Mouse (Mus musculus) heart, adult 2 months (tissue): ENCODE measurements around the gene Psmd12. TPM values are rescaled to one million over a fixed set of nuclear protein-coding genes. Genes with fewer than 3 reads are reported as not detected.
A peak's percentile ranks its signal among the peaks of the same experiment; 100 is the strongest.

ENCODE experiments used
- DNase-seq, 2 experiments: peaks; one replicate each; pipeline ENCODE4 v3.0.0; 2021
- H3K27ac ChIP-seq: fragments of 200-600 bp; 2 replicates; pipeline ENCODE4 v1.8.1; 2022
- H3K27me3 ChIP-seq: fragments of 200-500 bp; 2 replicates; pipeline ENCODE4 v1.6.1; 2012; ENCODE audit warnings: mild to moderate bottlenecking, low read length, inconsistent platforms, mixed read lengths; ENCODE audit not compliant: control insufficient read depth, insufficient read depth
- H3K36me3 ChIP-seq: fragments of 200-500 bp; 2 replicates; pipeline ENCODE4 v1.6.1; 2012; ENCODE audit warnings: low read length, inconsistent platforms; ENCODE audit not compliant: control insufficient read depth, insufficient read depth
- H3K4me1 ChIP-seq: fragments of 200-500 bp; 2 replicates; pipeline ENCODE4 v1.6.1; 2011; ENCODE audit warnings: low read length; ENCODE audit not compliant: control insufficient read depth, insufficient read depth
- H3K4me3 ChIP-seq: fragments of 200-600 bp; 2 replicates; pipeline ENCODE4 v1.8.1; 2022
- H3K79me2 ChIP-seq: fragments of 200-500 bp; replicated peaks from 2 replicates; pipeline ENCODE4 v1.6.1; 2012; ENCODE audit warnings: mild to moderate bottlenecking, inconsistent platforms, low read length, moderate library complexity, mixed read lengths; ENCODE audit not compliant: control insufficient read depth, insufficient read depth
- H3K9ac ChIP-seq: fragments of 200-500 bp; 2 replicates; pipeline ENCODE4 v1.6.1; 2012; ENCODE audit warnings: low read depth, mild to moderate bottlenecking, control low read depth, inconsistent platforms, low read length, mixed read lengths
- CTCF ChIP-seq: fragments of 200-600 bp; IDR thresholded peaks from 2 replicates; pipeline ENCODE4 v1.8.1; 2022; ENCODE audit warnings: antibody characterized with exemption, mild to moderate bottlenecking, moderate library complexity
- EP300 ChIP-seq: fragments of 200-500 bp; IDR thresholded peaks from 2 replicates; pipeline ENCODE4 v1.6.1; 2011; ENCODE audit warnings: low read depth, low read length, control low read depth; ENCODE audit not compliant: insufficient read depth
- POLR2A ChIP-seq: fragments of 200-500 bp; IDR thresholded peaks from 2 replicates; pipeline ENCODE4 v1.6.1; 2011; ENCODE audit warnings: mild to moderate bottlenecking, low read depth, low read length, control low read depth; ENCODE audit not compliant: insufficient read depth
- WGBS: fragments of 180-500 bp; shearing (Covaris S2); methylation state at CpG from one replicate; pipeline ENCODE4 v1.1.7; 2018; 5-methylcytosine and 5-hydroxymethylcytosine counted together
- intact Hi-C: fragments of 180-260 bp; cut with DNase I; formaldehyde crosslinking; loops from one replicate; pipeline ENCODE4 v1.15.1; 2025
- polyA plus RNA-seq: library from polyadenylated mRNA; depleted of rRNA; stranded (reverse); fragments of >200 nt; gene quantifications from 2 replicates; pipeline ENCODE4 v1.2.3, GENCODE M21; 2012
- total RNA-seq, 2 experiments: library from RNA; stranded (reverse); gene quantifications; 2 replicates each; pipeline ENCODE4 v1.2.3; 2021

The Psmd12 gene
- total and polyA plus RNA-seq, 3 experiments = 22.6 to 92.2 (median 78.3) TPM

GRCm38 (mm10) chr11:107521153-107521552 is 41.9 kb downstream of the Psmd12 start:
- H3K27me3 ChIP-seq = no peaks in the 10 kb centered on the region
- no peak overlapping the region for H3K4me3 ChIP-seq
- H3K9ac ChIP-seq = no peak overlapping the region
- TF ChIP-seq CTCF (no peak), EP300 (no peak), POLR2A (no peak)
- no peak for DNase-seq
- no peak overlapping the region for H3K27ac ChIP-seq
- H3K36me3 ChIP-seq = no peaks in the 10 kb centered on the region
- WGBS = 33% methylated on average over 1 of the region's 1 CpGs
- intact Hi-C loops = no loop called here
- no peaks in the 10 kb centered on the region for H3K79me2 ChIP-seq
- no peaks in the 10 kb centered on the region for H3K4me1 ChIP-seq

- Histone ChIP-seq H3K79me2 (no peaks in the 10 kb centered on the region), H3K4me1 (peaks cover 3% of the 10 kb centered on the region), H3K27ac (no peak overlapping the region), H3K36me3 (no peaks in the 10 kb centered on the region), H3K27me3 (no peaks in the 10 kb centered on the region), H3K4me3 (no peak overlapping the region), H3K9ac (no peak overlapping the region)
- 76% methylated on average over 1 of the region's 1 CpGs for WGBS
- no peak for DNase-seq
- intact Hi-C loops = no loop called here
- TF ChIP-seq CTCF (no peak), POLR2A (no peak), EP300 (no peak)
These were observed 45.7 kb downstream of the Psmd12 start for GRCm38 (mm10) chr11:107524966-107525365.

GRCm38 (mm10) chr11:107527632-107528031 is 48.3 kb downstream of the Psmd12 start:
- no peaks in the 10 kb centered on the region for H3K27me3 ChIP-seq
- H3K4me1 ChIP-seq = peaks cover 3% of the 10 kb centered on the region
- intact Hi-C loops = no loop called here
- H3K4me3 ChIP-seq = no peak overlapping the region
- H3K79me2 ChIP-seq = no peaks in the 10 kb centered on the region
- H3K36me3 ChIP-seq = no peaks in the 10 kb centered on the region
- no peak for DNase-seq
- no peak overlapping the region for H3K9ac ChIP-seq
- no peak for TF ChIP-seq EP300
- WGBS = 93% methylated on average over 3 of the region's 3 CpGs
- H3K27ac ChIP-seq = no peak overlapping the region

- 0 out of 2 replicates have a peak, but pooled peaks have one; percentile 39 for TF ChIP-seq EP300
- TF ChIP-seq POLR2A = no peak
- TF ChIP-seq CTCF = no peak
- no peaks in the 10 kb centered on the region for H3K27me3 ChIP-seq
- WGBS = 25% methylated on average over 8 of the region's 8 CpGs
- H3K4me1 ChIP-seq = peaks cover 3% of the 10 kb centered on the region
- peak; percentile 35 to 61 for DNase-seq
- no peak overlapping the region for H3K4me3 ChIP-seq
- H3K79me2 ChIP-seq = no peaks in the 10 kb centered on the region
- no peaks in the 10 kb centered on the region for H3K36me3 ChIP-seq
- H3K27ac ChIP-seq = peak overlapping the region; percentile 49
- intact Hi-C loops = no loop called here
- no peak overlapping the region for H3K9ac ChIP-seq
These were observed 50.0 kb downstream of the Psmd12 start for GRCm38 (mm10) chr11:107529320-107529719.

- Histone ChIP-seq H3K36me3 (no peaks in the 10 kb centered on the region), H3K4me3 (no peak overlapping the region), H3K27me3 (no peaks in the 10 kb centered on the region), H3K27ac (no peak overlapping the region), H3K79me2 (no peaks in the 10 kb centered on the region), H3K4me1 (peaks cover 3% of the 10 kb centered on the region), H3K9ac (no peak overlapping the region)
- intact Hi-C loops = no loop called here
- no peak for DNase-seq
- TF ChIP-seq EP300 (no peak), CTCF (no peak), POLR2A (no peak)
- WGBS = 71% methylated on average over 4 of the region's 4 CpGs
These were observed 52.2 kb downstream of the Psmd12 start for GRCm38 (mm10) chr11:107531445-107531844.

GRCm38 (mm10) chr11:107532271-107532670 is 53.0 kb downstream of the Psmd12 start:
- DNase-seq = no peak
- Histone ChIP-seq H3K4me1 (peaks cover 3% of the 10 kb centered on the region), H3K27me3 (no peaks in the 10 kb centered on the region), H3K36me3 (no peaks in the 10 kb centered on the region), H3K27ac (no peak overlapping the region), H3K79me2 (no peaks in the 10 kb centered on the region), H3K4me3 (no peak overlapping the region), H3K9ac (no peak overlapping the region)
- intact Hi-C loops = no loop called here
- no peak for TF ChIP-seq EP300
- TF ChIP-seq CTCF = no peak
- no peak for TF ChIP-seq POLR2A
- 36% methylated on average over 5 of the region's 5 CpGs for WGBS

- WGBS = 91% methylated on average over 4 of the region's 4 CpGs
- Histone ChIP-seq H3K4me3 (no peak overlapping the region), H3K36me3 (no peaks in the 10 kb centered on the region), H3K9ac (no peak overlapping the region), H3K79me2 (no peaks in the 10 kb centered on the region), H3K4me1 (no peaks in the 10 kb centered on the region), H3K27me3 (no peaks in the 10 kb centered on the region), H3K27ac (no peak overlapping the region)
- TF ChIP-seq EP300 (no peak), CTCF (no peak), POLR2A (no peak)
- DNase-seq = no peak
- intact Hi-C loops = no loop called here
These were observed 59.7 kb downstream of the Psmd12 start for GRCm38 (mm10) chr11:107538994-107539393.
